8 mouse cellular contexts compared by ENCODE assay signal in the genomic region with DNA sequence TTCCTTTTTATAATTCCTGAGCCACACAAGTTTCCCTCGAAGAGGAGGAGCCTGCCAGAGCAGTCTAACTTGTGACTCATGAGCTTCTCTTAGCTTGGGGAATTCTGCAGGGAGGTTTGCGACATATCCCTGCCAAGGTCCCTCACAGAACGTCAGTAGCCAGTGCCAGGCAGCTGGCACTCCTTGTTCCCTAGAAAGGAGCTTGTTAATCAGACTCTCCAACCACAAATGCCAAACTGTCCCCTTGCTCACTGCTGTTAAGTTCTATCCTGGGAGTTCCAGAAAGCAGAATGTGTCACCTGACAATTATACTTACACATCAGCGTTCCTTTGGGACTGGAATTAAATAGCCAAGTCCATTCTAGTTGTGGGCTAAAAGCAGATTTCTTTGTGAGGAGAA.
DNase-seq lines count a peak whose midpoint lies in the region; ATAC-seq and TF ChIP-seq lines count a peak whose summit lies in the region.

No protein-coding gene starts in this region.

- H3K27ac ChIP-seq in layer of hippocampus, adult 2 months: peak overlapping the region; percentile 12; the same call in 1 of the 2 replicates
- H3K27ac ChIP-seq in heart, embryonic 16.5 days (ENCODE audit: low read length): peak overlapping the region; percentile 53
- no peak overlapping the region for H3K27ac ChIP-seq in lung, embryonic 16.5 days (ENCODE audit: low read length)
- H3K27ac ChIP-seq in neural tube, embryonic 15.5 days (replicated peaks): no peak overlapping the region
- H3K27ac ChIP-seq in hindbrain, embryonic 11.5 days (ENCODE audit: low read depth, low read length): no peak overlapping the region

- H3K4me2 ChIP-seq in heart, embryonic 16.5 days (ENCODE audit: low read depth, low read length): no peak overlapping the region
- H3K4me2 ChIP-seq in lung, embryonic 16.5 days (ENCODE audit: low read depth, low read length): no peak overlapping the region
- H3K4me2 ChIP-seq in neural tube, embryonic 15.5 days: no peak overlapping the region
- H3K4me2 ChIP-seq in hindbrain, embryonic 11.5 days (replicated peaks; ENCODE audit: low read depth, low read length): no peak overlapping the region

- no peaks in the 10 kb centered on the region for H3K9me3 ChIP-seq in heart, embryonic 16.5 days (replicated peaks; ENCODE audit: control insufficient read depth, low read length)
- no peaks in the 10 kb centered on the region for H3K9me3 ChIP-seq in lung, embryonic 16.5 days (ENCODE audit: control insufficient read depth, low read length)
- H3K9me3 ChIP-seq in neural tube, embryonic 15.5 days (replicated peaks): no peaks in the 10 kb centered on the region
- no peaks in the 10 kb centered on the region for H3K9me3 ChIP-seq in hindbrain, embryonic 11.5 days (ENCODE audit: control insufficient read depth, low read length)

- ATAC-seq in heart, embryonic 16.5 days (replicated peaks; ENCODE audit: extremely low read depth, insufficient read depth, low FRiP score): peak; percentile 72
- ATAC-seq in lung, embryonic 16.5 days (ENCODE audit: low read depth): 0 out of 2 replicates have a peak, but pooled peaks have one; percentile 32
- no peak for ATAC-seq in neural tube, embryonic 15.5 days (ENCODE audit: low FRiP score)
- ATAC-seq in hindbrain, embryonic 11.5 days (ENCODE audit: low FRiP score): no peak
- ATAC-seq in erythroblast, adult 5-6 weeks (replicated peaks; ENCODE audit: low FRiP score, poor library complexity, severe bottlenecking): no peak

- H3K27me3 ChIP-seq in heart, embryonic 16.5 days (ENCODE audit: control insufficient read depth, insufficient read depth, low read length): no peaks in the 10 kb centered on the region
- H3K27me3 ChIP-seq in lung, embryonic 16.5 days (ENCODE audit: control insufficient read depth, insufficient read depth, low read depth, low read length): no peaks in the 10 kb centered on the region
- no peaks in the 10 kb centered on the region for H3K27me3 ChIP-seq in neural tube, embryonic 15.5 days (replicated peaks)
- no peaks in the 10 kb centered on the region for H3K27me3 ChIP-seq in hindbrain, embryonic 11.5 days (ENCODE audit: control insufficient read depth, insufficient read depth, low read length)

- DNase-seq in layer of hippocampus, adult 2 months (ENCODE audit: low spot score in 2 of 2): peak in 1 of 2 experiments; percentile 36
- DNase-seq in layer of hippocampus, adult 9-10 months (ENCODE audit: low spot score): no peak
- peak; percentile 23 to 24 for DNase-seq in cerebellum, adult 18-20 months
- no peak for DNase-seq in hindbrain, embryonic 11.5 days (ENCODE audit: low spot score)

- H3K4me3 ChIP-seq in layer of hippocampus, adult 2 months: no peak overlapping the region
- no peak overlapping the region for H3K4me3 ChIP-seq in heart, embryonic 16.5 days (ENCODE audit: low read length)
- no peak overlapping the region for H3K4me3 ChIP-seq in lung, embryonic 16.5 days (ENCODE audit: low read length)
- H3K4me3 ChIP-seq in neural tube, embryonic 15.5 days (replicated peaks): no peak overlapping the region
- no peak overlapping the region for H3K4me3 ChIP-seq in hindbrain, embryonic 11.5 days (ENCODE audit: low read depth, low read length)

- TF ChIP-seq CTCF in layer of hippocampus, adult 2 months (conservative IDR thresholded peaks at IDR 0.05): no peak

- no peaks in the 10 kb centered on the region for H3K36me3 ChIP-seq in heart, embryonic 16.5 days (ENCODE audit: control insufficient read depth, insufficient read depth)
- no peaks in the 10 kb centered on the region for H3K36me3 ChIP-seq in lung, embryonic 16.5 days (ENCODE audit: control insufficient read depth, insufficient read depth, low read length)
- no peaks in the 10 kb centered on the region for H3K36me3 ChIP-seq in neural tube, embryonic 15.5 days
- no peaks in the 10 kb centered on the region for H3K36me3 ChIP-seq in hindbrain, embryonic 11.5 days (ENCODE audit: control insufficient read depth, insufficient read depth, low read length)

- H3K4me1 ChIP-seq in heart, embryonic 16.5 days (ENCODE audit: control insufficient read depth, insufficient read depth, low read length): peaks cover 23% of the 10 kb centered on the region
- peaks cover 24% of the 10 kb centered on the region for H3K4me1 ChIP-seq in lung, embryonic 16.5 days (replicated peaks; ENCODE audit: control insufficient read depth, insufficient read depth, low read length)
- H3K4me1 ChIP-seq in neural tube, embryonic 15.5 days: peaks cover 19% of the 10 kb centered on the region
- no peaks in the 10 kb centered on the region for H3K4me1 ChIP-seq in hindbrain, embryonic 11.5 days (replicated peaks; ENCODE audit: control insufficient read depth, insufficient read depth, low read length)

- WGBS in heart, embryonic 16.5 days: 33% methylated on average over 4 of the region's 4 CpGs
- 45% methylated on average over 4 of the region's 4 CpGs for WGBS in lung, embryonic 16.5 days
- 57% methylated on average over 4 of the region's 4 CpGs for WGBS in neural tube, embryonic 15.5 days
- 80% methylated on average over 4 of the region's 4 CpGs for WGBS in hindbrain, embryonic 11.5 days

- H3K9ac ChIP-seq in heart, embryonic 16.5 days (ENCODE audit: low read length): no peak overlapping the region
- no peak overlapping the region for H3K9ac ChIP-seq in lung, embryonic 16.5 days (ENCODE audit: low read length)
- no peak overlapping the region for H3K9ac ChIP-seq in neural tube, embryonic 15.5 days (replicated peaks)
- no peak overlapping the region for H3K9ac ChIP-seq in hindbrain, embryonic 11.5 days (ENCODE audit: low read depth, low read length)

Comparison
In these comparisons a context has a peak if more than half of its experiments do, and no peak if none do; other contexts are left out.
1. DNase-seq: peak in cerebellum, adult 18-20 months (2 of 2); none in layer of hippocampus, adult 9-10 months (single experiment) and hindbrain, embryonic 11.5 days (single experiment).
2. H3K27ac ChIP-seq: peak in layer of hippocampus, adult 2 months (single experiment) and heart, embryonic 16.5 days (single experiment); none in lung, embryonic 16.5 days (single experiment), neural tube, embryonic 15.5 days (single experiment) and hindbrain, embryonic 11.5 days (single experiment).
3. ATAC-seq: peak in heart, embryonic 16.5 days (single experiment) and lung, embryonic 16.5 days (single experiment); none in neural tube, embryonic 15.5 days (single experiment), hindbrain, embryonic 11.5 days (single experiment) and erythroblast, adult 5-6 weeks (single experiment).